Mouse (Mus musculus): Measurements from ENCODE around the gene Gm21958.

DNA sequence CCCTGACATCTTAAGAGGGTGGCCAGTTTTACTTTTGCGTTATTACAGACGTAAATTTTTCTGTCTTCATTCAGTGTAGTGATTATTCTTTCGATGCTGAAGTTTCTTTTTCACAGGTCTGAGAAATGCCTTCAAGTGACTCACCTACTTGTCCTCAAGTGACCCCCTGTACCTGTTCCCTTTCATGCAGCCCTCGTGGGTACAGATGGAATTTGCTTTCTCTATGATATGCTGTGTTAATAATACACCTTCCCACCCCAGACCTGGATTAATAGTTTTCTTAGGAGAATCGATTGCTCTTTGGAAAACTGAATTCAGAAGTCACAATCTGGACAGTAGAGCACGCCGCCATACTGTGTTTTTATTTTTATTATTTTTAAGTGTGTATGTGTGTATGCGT, 23.2 kb upstream of the Gm21958 start:
- TF ChIP-seq HCFC1 (IDR thresholded peaks at IDR 0.05; ENCODE audit: borderline replicate concordance, insufficient read depth, low read length) (no peak), ZNF384 (IDR thresholded peaks at IDR 0.05; ENCODE audit: low read depth, low read length) (no peak)

Data from ES-E14 (cell line).